Mouse (Mus musculus): ENCODE data around the gene 2210016L21Rik.

Gene 2210016L21Rik

DNA sequence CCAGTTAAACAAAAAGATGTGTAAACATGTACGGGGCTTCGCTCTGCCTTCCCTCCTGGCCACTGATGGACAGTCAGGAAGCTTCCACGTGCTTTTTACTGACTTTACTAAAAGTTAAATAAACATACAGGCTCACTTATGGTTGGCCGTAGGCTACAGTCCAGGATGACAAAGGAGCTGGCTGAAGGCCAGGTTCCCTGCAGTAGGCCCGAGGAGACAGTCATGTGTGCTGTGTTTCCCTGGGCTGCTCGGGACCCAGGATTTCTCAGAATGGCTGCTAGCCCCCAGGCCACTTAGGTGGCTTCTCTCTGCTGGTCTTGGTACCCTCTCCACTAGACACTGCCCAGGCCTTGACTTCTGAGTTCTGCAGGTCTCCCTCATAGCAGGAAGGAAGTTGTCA, 6.9 kb downstream of the 2210016L21Rik start:
- DNase-seq, result no peak

DNA sequence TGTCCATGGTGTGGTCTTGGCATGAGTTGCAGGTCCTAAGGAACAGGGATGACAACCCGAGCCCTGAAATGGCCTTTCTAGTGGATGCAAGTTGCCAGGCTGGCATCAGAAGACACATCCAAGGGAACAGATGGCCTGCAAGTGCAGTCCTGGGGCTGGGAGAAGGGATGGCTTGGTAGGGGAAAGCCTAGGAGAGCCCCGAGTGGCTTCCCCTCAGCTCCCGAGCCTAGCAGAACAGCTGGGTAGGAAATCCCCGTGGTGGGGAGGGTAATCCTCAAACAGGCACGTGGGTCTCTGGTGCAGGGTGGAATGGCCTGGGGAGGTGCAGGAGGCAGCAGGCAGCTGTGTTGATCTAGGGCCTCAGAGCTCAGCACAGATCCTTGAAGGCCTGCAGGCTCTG, 7.4 kb downstream of the 2210016L21Rik start:
- no peak for DNase-seq

DNA sequence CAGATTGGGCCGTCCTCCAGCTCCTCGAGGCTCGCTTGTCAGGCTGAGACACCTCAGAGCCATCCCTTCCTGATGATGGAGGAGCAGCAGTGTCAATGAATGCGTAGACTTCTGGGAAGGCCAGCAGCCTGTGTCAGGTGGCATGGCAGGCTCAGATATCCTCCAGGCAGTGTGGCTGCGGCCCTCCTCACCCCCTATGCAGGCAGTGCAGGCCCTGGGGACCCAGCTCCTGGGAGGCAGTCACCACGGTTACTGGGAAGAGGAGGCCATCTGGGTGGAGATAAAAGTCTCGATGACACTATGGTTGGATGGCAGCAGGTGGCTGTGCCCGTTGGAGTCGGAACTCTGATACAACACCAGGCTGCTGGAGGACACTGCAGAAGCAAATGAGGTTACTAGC, 7.9 kb downstream of the 2210016L21Rik start:
- DNase-seq, result no peak

DNA sequence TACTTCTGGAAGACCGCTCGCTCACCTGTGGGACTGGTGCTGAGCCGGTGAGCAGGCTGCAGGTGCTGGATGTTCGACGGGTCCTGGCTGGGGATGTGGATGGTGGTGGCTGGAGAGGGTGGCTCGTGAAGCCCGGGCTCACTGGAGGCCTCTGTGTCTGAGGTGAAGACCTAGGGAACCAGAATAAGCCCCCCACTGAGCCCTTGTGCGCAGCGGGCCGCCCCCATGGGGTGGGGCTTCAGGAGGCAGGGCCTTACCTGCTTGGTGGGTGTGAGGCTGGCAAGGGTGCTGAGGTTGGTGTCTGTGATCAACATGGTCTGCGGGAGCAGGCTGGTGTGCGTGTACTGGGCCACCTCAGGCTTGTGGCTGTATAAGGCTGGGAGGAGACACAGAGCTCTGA, 8.7 kb downstream of the 2210016L21Rik start:
- DNase-seq, result no peak

DNA sequence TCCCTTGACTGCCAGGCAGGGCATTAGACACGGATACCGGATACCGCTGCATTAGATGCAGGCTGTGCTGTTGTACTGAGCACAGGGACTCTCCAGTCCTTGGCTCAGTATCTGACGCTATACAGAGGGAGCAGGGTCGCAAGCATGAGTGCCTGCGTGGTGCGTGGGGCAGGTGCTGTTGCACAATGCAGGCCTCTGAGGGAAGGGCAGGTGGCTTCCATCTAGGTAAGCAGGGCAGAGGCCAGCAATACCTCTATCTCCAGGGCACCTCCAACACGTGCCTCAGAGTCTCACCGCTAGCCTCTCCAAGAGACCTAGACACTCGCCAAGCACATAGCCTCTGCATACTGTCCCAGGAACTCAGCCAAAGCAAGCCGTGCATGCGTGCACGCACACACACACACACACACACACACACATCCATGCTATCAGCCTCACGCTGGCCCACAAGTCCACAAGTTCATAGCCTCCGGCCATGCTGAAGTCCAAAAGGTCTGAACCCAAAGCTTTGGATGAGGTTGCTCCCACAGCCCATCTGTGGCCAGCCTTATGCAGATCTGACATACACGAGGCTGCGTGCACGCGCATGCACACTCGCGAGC, 9.4 kb downstream of the 2210016L21Rik start:
- DNase-seq, result no peak

DNA sequence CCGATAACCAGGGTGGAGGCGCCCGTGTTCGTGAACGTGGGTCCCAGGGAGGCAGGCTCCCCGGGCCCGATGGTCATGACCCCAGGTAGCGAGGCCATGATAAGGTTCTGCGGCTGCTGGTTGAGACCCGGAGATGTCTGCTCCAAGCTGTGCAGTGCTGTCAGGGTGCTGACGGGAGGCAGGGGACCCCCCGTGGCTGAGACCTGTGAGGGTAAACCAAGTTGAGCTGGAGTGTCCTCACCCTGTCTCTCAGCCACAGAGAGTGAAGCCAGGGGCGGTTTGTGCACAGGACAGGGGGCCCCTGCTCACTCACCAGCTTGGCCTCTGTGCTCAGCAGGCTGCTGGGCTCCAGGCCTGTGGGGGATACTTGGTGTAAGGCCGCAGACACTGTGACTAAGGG, 11.4 kb downstream of the 2210016L21Rik start:
- DNase-seq, result no peak

DNA sequence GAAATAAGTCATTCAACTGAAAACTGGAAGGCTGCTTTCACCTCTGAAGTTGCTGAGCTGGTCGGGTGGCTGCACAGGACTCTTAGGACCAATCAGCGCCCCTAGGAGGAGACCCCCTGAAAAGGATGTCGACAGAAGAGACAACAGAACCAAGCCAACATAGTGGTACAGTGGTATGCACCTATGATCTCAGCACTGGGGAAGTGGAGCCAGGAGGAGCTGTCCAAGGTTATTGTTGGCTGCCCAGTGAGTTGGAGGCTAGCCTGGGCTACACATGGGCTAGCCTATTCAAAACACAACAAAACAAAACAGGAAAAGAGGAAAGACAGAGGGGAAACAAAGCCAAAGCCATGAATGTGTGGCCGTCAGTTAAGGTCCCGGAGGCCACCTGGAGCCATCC, 16.1 kb downstream of the 2210016L21Rik start:
- no peak for DNase-seq

DNA sequence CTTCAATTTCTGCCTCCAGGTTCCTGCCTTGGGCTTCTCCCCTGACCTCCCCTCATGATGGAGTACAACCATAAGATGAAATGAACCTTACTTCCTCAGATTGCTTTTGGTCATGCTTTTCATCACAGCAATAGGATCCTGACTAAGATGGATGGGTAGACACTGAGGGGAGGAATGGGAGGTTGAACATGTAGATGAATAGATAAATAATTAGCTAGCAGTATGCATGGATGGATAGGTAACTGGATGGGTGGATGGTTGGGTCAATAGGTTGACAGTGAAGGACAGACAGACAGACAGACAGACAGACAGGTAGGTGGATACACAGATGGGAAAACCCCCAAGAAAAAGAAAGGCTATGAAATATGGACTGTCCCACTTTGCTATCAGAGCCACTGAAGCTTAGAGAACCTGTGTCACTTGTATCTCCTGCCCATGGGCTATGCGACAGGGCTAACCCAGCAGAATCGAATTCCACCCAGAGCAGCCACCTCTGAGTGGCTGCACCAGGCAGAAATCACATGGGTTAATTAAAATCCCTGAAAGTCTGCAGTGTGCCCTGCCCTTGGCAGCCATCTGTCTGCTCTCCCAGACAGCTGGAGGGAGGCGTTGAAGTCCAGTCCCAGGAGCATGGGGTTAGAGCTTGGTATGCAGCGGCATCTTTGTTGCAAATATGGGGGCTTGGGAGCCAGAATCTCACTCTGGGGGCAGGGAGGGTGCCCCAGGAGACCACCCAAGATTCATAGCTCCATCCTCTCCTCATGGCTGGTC, 19.8 kb downstream of the 2210016L21Rik start:
- peak; percentile 41 for DNase-seq

DNA sequence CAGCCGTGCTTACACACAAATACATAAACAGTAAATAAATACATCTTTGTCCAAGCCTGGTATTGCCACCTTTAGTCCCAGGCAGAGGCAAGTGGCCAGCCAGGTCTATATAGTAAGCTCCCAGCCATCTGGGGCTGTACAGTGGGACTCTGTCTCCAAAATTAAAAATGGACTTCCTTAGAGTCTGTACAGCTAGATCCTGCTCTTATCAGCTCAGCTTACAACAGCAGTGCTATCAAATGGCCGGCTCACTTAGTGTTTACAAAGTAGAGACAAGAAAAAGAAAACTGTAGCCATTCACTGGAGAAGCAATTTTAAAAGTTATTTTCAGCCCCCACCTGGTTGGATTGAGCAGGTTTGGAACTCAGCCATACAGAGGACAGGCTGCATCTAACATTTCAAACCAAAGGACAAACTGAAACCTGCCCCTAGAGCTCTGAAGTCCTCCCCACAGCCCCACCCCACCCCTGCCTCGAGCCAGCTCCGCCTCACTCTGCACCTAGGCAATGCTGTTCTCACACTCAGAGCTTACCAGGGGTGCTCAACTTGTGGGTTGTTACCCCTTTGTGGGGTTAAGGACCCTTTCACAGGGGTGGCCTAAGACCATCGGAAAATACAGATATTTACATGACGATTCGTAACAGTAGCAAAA, 22.5 kb downstream of the 2210016L21Rik start:
- DNase-seq, result no peak

DNA sequence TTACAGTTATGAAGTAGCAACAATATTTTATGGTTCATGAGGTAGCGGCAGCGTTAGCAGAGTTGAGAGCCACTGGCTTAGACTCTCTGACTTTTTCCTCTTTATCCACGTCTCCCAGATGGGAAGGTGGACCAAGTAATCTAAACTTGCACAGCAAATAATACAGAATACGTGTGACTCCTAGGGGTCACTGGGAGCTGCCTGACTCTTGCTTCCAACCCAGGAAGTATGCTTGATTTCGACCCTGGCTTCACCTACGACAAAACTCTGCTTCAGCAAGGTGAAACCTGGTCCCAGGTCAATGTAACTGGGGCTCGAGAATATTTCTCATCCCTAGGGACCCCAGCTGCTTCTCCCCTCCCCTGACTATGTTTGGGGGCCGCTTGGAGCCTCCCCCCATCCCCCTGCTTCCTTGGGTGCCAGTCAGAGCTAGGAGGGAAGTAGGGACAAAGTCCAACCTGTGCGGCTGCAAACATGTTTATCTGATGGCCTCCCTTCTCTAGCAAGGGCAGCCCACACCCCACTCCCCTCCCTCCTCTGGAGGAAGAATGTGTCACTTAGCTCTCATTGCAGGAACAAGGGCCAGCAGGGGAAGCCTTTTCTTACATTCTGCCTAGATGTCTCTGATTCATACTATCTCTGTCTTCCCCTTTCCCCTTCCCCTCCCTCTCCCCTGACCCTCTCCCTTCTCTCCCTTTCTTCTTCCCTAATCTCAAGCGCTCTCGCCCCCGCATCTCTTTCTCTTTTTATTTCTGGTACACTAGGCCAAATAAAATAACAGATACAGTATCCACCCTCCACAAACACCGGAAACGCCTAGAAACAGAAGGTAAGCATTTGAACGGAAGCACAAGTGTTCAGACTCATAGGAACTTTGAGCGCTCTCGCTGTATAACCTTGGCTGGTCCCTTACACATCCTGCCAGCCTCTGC, 23.3 kb downstream of the 2210016L21Rik start:
- DNase-seq, result no peak

DNA sequence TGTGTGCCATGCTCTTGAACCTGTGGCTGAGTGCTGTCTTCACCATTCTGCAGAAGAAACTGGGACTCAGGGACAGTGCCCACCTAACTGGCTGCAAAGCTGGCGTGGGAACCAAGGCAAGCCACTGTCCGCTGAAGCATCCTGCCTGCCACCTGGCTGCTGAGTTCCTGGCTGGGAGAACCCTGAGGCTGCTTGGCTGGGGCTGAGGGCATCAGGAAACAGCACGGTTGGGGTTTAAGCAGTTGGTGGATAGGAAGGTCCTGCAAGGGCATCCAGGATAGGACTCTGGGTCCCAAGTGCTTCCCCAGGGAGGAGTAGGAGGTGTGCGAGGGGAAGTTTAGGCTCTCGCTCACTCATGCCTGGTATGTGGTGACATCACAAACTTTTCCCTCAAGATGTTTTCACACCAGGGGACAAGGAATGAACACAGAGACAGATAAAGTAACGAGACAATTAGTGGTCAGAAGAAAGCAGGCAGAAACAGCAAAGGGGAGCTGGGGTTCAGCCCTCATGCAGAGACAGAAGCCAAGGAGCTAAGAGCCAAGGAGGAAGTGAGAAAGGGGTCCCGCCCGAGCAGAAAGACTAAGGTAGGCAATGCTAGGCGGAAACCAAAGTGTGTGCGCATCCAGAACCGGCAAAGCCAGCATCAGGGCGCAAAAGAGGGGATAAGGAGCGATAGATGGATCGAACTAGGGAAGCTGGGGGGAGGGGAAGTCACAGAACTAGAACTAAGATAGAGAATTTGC, 25.7 kb downstream of the 2210016L21Rik start:
- no peak for DNase-seq

DNA sequence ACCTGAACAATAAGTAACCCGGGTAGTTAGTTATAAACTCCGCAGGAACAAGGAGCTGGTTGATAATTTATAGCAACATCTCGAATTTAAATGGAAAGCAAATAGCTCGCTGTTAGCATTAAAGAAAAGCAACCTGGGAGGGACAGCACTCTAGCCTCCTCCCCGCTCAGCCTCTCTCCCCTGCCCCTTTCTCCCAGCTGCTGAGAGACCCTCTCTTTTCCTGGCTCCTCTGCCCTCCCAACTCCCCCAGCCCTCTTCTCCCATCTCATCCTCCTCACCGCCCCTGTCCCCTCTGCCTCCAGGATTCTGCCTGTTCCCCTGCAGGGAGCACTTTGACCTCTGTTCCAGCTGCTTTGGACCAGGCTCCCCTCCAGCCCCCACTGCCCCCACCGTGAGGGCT, 26.7 kb downstream of the 2210016L21Rik start:
- DNase-seq, result no peak

DNA sequence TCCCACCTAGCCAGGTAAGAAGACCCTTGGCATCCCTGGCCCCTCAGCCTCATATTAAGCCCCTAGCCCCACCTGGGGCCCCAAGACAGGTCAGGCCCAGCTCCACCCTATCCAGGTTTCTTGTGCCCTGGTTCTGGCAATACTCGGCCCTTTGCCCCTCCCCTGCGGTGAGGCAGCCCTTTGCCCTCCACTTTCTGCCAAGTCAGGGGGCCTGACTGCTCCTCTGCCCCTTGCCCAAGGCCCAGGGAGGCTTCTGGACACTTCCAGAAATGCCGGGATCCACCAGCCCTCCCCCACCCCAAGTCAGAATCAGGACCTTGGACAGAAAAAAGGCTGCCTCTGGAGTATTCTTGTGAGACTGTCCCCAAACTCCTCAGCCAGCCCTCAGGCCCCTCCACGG, 27.1 kb downstream of the 2210016L21Rik start:
- no peak for DNase-seq

DNA sequence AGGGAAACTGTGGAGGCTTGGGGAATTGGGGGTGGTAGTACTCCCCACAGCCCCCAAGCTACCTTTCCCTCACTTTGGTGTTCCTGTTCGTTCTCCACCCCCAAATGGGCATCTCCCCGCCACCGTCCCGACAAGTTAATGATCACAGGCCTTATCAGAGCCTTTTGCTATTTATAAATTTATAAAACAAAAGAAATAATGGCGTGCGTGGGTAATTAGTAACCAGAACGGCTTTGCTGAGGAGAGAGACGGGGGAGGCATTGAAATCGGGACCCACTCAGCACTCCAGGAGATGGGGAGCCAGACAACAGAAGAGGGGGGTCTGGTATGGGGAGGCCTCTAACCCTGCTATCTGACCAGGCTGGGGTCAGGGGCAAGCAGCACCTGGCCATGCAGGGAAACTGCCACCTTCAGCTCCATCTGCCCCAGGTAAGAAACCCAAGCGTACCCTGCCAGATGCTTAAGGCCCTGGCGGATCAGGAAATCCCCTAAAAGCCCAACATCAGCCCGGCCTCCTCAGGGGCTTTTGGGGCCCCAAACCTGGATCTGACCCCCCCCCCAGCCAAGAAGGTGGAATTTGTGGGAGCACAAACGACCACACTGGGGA, 27.8 kb downstream of the 2210016L21Rik start:
- DNase-seq, result no peak

DNA sequence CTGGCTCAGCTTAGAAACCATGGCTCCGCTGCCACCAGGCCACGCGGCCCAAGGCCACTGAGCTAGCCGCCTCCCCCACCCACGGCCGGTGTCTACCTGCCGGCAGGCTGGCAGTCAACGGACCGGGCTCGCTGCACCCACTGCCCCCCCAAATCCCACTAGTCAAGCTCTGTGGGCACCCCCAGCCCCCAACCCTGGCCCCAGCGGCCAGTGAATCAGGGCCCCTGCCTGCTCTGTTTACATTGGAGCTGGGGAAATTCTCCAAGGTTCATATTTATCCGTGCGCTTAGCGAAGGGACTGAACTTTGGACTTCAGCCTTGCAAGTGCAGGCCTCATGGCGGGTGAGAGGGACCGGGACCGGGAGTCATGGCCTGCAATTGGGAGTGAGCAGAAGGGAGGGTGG, 28.9 kb downstream of the 2210016L21Rik start, which contains the start of gene Hnf1a:
Gene Hnf1a (minus strand): TSS at position 271 of the 404 bp plus-strand sequence.
- no peak for DNase-seq

DNA sequence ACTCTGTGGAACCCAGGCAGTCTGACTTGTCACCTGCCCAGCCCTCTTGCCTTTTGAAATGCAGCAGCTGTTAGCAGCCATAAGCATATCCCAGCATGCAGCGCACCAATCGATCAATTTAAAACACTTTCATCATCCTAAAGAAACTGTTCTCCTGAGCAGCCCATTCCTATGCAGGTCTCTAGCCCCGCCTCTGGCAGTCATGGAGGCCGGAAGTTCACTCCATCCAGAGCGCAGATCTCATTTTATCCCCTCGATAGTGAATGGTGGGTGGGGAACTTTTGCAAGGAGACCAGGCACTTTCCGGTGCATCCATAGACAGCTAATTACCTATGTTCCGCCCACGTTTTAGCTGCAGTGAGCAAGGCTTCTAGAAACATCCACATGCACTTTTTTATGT, 30.2 kb downstream of the 2210016L21Rik start:
- no peak for DNase-seq

DNA sequence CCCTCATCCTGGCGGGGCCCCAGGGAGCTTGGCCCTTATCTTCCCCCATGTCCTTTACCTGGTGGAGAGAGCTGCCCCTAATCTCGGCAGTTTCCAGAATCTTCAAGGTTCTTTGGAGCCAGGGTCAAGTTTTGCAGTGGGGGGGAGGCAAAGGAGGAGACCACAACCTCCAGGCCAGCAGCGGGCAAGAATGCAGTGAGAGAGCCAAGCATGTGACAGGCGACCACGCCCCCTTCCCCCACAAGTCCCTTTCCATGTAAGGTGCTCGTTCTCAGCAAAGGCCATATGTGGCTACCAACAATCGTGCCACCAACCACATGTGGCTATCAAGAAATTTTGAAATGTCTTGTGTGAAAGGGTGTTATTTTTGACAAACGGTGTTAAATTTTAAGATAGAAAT, 31.2 kb downstream of the 2210016L21Rik start:
- DNase-seq, result no peak

DNA sequence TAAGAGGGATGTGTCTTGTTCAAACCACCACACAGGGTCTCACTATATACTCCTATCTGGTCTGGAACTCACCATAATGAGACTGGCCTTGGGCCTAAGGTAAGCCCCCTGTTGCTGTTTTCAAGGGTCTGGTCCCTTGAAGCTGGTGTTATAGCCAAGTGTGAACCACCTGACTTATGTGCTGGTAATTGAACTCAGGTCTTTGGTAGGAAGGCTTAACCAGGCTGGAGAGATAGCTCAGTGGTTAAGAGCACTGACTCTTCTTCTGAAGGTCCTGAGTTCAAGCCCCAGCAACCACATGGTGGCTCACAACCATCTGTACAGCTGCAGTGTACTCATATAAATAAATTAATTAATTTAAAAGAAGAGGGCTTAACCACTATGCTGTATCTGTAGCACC, 35.0 kb downstream of the 2210016L21Rik start:
- DNase-seq, result no peak

DNA sequence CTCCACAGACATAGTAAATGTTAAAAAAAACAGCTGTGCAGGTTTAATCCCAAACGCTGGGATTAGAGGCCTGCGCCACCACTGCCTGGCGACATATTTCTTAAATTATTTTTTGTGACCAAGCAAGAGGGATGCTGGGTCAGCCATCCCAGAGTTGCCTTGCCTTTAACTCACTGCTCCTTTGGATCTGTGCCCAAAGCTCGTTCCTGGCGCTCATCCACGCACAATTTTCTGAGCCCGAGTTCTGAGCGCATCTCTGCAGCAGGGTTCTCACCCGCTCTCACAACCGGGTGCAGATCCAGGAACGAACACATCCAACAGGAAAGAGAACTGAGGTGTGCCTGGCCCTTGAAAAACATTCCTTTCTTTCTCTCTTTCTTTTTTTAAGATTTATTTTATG, 36.5 kb downstream of the 2210016L21Rik start:
- no peak for DNase-seq

DNA sequence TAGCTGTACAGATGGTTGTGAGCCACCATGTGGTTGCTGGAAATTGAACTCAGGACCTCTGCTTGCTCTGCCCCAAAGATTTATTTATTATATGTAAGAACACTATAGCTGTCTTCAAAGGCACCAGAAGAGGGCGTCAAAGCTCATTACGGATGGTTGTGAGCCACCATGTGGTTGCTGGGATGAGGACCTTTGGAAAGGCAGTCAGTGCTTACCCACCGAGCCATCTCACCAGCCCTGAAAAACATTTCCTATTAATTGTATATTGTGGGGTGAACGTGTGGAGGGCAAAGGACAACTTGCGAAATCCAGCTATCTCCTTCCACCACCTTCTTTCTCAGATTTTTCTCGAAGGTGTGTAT, 36.9 kb downstream of the 2210016L21Rik start:
- peak; percentile 72 for DNase-seq

DNA sequence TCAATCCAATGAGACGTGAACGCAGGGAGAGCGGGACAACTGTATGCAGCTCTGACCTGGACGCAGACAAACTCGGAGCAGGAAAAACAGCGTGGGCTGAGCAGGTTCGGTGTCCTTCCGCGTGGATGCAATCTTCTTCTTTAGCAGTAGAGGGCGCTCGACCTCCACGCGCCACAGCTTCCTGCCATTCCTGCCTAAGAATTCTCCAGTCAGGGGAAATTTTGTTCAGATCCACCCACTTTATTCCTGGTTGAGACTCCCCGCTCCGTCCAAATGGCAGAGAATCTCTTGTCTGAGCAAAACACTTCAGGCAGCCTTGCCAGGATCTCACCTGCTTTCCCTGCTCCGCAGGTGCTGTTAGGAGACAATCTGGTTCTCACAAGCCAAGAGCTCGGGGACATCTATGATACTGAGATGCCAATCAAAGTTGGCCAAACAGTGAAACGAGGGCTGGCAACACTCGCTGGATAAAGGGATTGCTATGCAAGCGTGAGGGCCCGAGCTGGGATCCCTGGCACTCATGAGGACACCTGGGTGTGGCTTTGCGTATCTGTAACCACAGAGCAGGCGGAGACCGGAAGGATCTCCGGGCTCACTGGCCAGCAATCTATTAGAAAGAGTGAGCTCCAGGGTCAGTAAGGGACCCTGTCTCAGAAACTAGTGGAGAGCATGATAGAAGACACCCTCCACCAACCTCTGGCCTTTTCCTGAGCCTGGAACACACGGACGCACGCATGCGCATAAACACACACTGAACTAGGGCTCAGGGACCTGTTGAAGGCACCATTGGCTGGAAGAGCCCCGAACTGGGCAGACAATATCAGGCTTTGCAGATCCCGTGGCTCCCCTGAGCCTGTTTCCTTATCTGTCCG, 37.5 kb downstream of the 2210016L21Rik start:
- DNase-seq, result peak; percentile 78

Data from embryo, embryonic 11 days (tissue).